Mouse (Mus musculus) neural tube, embryonic 11.5 days (tissue): Measurements from ENCODE around the gene Cyp4a31. TPM values are rescaled to one million over a fixed set of nuclear protein-coding genes. Genes with fewer than 3 reads are reported as not detected.
"Not testable (repeated sequence)": the region's sequence is repeated elsewhere in the genome, so short reads cannot be mapped to it uniquely, and the experiment has no call there.

Source experiments
- ATAC-seq: fragments of 200-750 bp; cut with Nextera tagmentation; 2 replicates; pipeline ENCODE4 v1.8.0; 2017; ENCODE audit warnings: moderate number of reproducible peaks, mild to moderate bottlenecking, moderate TSS enrichment, moderate library complexity; ENCODE audit not compliant: insufficient read depth, low FRiP score, low TSS enrichment
- DNase-seq: peaks from one replicate; pipeline ENCODE4 v3.0.0-alpha.2; 2015; ENCODE audit warnings: low spot score
- H3K27ac ChIP-seq: fragments of 300-500 bp; sonication (generic); 2 replicates; pipeline ENCODE4 v1.5.1; 2014; ENCODE audit warnings: low read depth, mild to moderate bottlenecking, low read length
- H3K27me3 ChIP-seq: fragments of 300-500 bp; sonication (generic); 2 replicates; pipeline ENCODE4 v1.6.1; 2014; ENCODE audit warnings: mild to moderate bottlenecking, low read length, mixed read lengths; ENCODE audit not compliant: control insufficient read depth, insufficient read depth
- H3K36me3 ChIP-seq: fragments of 300-500 bp; sonication (generic); 2 replicates; pipeline ENCODE4 v1.6.1; 2014; ENCODE audit warnings: mild to moderate bottlenecking, low read length, moderate library complexity, mixed read lengths; ENCODE audit not compliant: control insufficient read depth, insufficient read depth
- H3K4me1 ChIP-seq: fragments of 300-500 bp; sonication (generic); 2 replicates; pipeline ENCODE4 v1.6.1; 2014; ENCODE audit warnings: low read length, mixed read lengths; ENCODE audit not compliant: control insufficient read depth, insufficient read depth
- H3K4me2 ChIP-seq: fragments of 300-500 bp; sonication (generic); 2 replicates; pipeline ENCODE4 v1.6.1; 2014; ENCODE audit warnings: low read depth, mild to moderate bottlenecking, moderate library complexity
- H3K4me3 ChIP-seq: fragments of 300-500 bp; sonication (generic); 2 replicates; pipeline ENCODE4 v1.5.1; 2014; ENCODE audit warnings: low read depth, low read length
- H3K9ac ChIP-seq: fragments of 300-500 bp; sonication (generic); 2 replicates; pipeline ENCODE4 v1.6.1; 2014; ENCODE audit warnings: mild to moderate bottlenecking, low read length
- H3K9me3 ChIP-seq: fragments of 300-500 bp; sonication (generic); 2 replicates; pipeline ENCODE4 v1.6.1; 2016; ENCODE audit warnings: low read length; ENCODE audit not compliant: control insufficient read depth
- WGBS: fragments of 180-500 bp; shearing (Covaris S2); extraction: QIAGEN DNeasy Blood & Tissue Kit; methylation state at CpG from one replicate; pipeline ENCODE4 v1.1.7; 2014; 5-methylcytosine and 5-hydroxymethylcytosine counted together
- polyA plus RNA-seq: library from polyadenylated mRNA; unstranded; fragments of >200 nt; fragmentation: Nextera tagmentation; extraction: Ambion mirVana; gene quantifications from 2 replicates; pipeline ENCODE4 v1.2.1, GENCODE M21; 2014

Gene Cyp4a31
- polyA plus RNA-seq, result not detected in 2 replicates

DNA sequence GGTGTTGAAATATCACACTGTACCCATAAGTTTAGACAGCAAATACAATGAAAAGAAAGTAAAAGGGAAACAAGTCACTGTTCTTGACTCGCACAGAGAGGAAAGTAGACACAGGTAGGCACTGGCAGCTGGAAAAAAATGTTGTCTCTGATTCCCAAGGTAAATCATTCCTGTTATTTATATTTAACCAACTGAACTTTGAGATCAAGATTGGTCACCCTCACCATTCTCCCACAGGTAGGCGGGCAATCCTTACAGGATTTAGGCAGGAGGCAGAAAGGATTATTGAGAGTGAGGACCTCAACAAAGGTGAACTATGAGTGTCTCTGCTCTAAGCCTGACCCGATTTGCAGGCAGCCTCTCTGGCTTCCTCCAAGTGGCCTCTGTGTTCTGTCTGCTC, at the start of gene Cyp4a31:
TSS of gene Cyp4a31 (plus strand) at position 249 of the 400 bp plus-strand sequence.
- no peaks in the 10 kb centered on the region for H3K9me3 ChIP-seq
- H3K36me3 ChIP-seq, result no peaks in the 10 kb centered on the region
- H3K4me2 ChIP-seq, result no peak within 1 kb of the TSS
- no peak within 1 kb of the TSS for H3K27ac ChIP-seq
- ATAC-seq (no peak), DNase-seq (no peak)
- H3K27me3 ChIP-seq, result no peaks in the 10 kb centered on the region
- WGBS, result 90% methylated on average over 3 of the region's 3 CpGs
- no peaks in the 10 kb centered on the region for H3K4me1 ChIP-seq
- H3K9ac ChIP-seq, result no peak within 1 kb of the TSS
- no peak within 1 kb of the TSS for H3K4me3 ChIP-seq

DNA sequence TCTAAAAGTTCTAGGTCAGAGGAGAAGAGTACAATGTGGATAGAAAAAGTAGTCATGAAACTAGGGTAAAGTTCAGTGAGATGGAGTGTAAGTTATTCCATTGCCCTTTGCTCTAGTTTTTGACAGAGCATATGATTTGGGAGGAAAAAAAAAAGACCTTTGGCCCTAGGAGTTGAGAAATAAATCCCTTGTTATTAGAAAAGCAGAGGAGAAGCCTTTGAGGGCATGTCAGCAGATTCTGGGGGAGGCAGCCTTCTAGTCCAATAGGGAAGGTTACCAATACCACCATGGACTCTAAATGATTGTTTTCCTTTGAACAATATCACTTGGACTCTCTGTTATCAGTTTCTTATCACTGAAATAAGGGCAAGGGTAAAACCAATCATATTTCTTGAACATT, 49.5 kb upstream of the Cyp4a31 start:
- not testable (repeated sequence) for ATAC-seq, DNase-seq, H3K27me3 ChIP-seq, H3K36me3 ChIP-seq, H3K9me3 ChIP-seq, H3K27ac ChIP-seq, H3K9ac ChIP-seq, H3K4me3 ChIP-seq, H3K4me2 ChIP-seq, H3K4me1 ChIP-seq

DNA sequence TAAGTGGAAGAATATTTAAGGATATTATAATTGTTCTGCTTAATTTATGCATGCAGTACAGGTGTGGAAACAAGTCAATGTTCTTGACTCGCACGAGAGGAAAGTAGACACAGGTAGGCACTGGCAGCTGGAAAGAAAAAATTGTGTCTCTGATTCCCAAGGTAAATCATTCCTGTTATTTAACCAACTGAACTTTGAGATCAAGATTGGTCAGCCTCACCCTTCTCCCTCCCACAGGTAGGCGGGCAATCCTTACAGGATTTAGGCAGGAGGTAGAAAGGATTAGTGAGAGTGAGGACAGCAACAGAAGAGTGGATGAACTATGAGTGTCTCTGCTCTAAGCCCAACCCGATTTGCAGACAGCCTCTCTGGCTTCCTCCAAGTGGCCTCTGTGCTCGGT, 45.4 kb upstream of the Cyp4a31 start, which contains the start of gene Cyp4a10:
TSS of gene Cyp4a10 (plus strand) at position 265 of the 400 bp plus-strand sequence.
- not testable (repeated sequence) for H3K27ac ChIP-seq, H3K36me3 ChIP-seq, H3K4me1 ChIP-seq, ATAC-seq, DNase-seq, H3K27me3 ChIP-seq, H3K9me3 ChIP-seq, H3K4me2 ChIP-seq, H3K4me3 ChIP-seq, H3K9ac ChIP-seq
- WGBS, result 83% methylated on average over 5 of the region's 5 CpGs

DNA sequence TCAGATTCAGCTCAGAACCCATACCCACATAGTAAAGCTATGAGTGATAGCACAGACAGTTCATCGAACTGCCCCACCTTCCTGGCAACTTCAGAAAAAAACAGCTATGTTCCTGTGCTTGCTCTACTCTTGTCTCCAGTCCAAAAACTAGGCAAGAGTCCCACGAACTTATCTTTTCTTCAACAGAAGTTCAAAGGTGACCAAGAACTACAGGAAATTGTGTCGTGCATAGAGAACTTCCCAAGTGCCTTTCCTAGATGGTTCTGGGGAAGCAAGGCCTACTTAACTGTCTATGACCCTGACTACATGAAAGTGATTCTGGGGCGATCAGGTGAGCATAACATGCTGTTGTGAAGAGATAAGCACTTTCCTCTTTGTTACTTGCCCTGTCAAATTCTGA, 44.0 kb upstream of the Cyp4a31 start:
- WGBS, result 80% methylated on average over 4 of the region's 4 CpGs
- H3K27me3 ChIP-seq, result no peaks in the 10 kb centered on the region

DNA sequence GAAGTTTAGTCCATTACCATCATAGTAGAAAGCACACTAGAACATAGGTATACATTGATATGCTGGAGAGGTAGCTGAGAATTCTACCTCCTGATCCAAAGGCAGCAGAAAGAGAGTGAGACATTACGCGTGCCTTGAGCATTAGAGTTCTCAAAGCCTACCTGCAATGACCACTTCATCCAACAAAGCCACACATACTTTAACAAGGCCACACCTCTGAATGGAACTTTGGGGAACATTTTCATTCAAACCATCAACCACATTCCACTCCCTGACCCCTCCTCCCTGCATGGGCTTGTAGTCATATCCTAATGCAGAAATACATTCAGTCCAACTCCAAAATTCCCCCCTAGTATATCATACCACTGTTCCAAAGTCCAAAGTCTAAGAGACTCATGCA, 41.7 kb upstream of the Cyp4a31 start:
- no peak for ATAC-seq
- WGBS, result 93% methylated on average over 2 of the region's 2 CpGs
- DNase-seq, result no peak

More for the DNA sequence above, 44.0 kb upstream of the Cyp4a31 start:
- Histone ChIP-seq H3K4me1 (no peaks in the 10 kb centered on the region), H3K4me2 (no peak overlapping the region), H3K4me3 (no peak overlapping the region), H3K36me3 (no peaks in the 10 kb centered on the region), H3K27ac (no peak overlapping the region), H3K9ac (no peak overlapping the region), H3K9me3 (no peaks in the 10 kb centered on the region)
- no peak for ATAC-seq
- no peak for DNase-seq

DNA sequence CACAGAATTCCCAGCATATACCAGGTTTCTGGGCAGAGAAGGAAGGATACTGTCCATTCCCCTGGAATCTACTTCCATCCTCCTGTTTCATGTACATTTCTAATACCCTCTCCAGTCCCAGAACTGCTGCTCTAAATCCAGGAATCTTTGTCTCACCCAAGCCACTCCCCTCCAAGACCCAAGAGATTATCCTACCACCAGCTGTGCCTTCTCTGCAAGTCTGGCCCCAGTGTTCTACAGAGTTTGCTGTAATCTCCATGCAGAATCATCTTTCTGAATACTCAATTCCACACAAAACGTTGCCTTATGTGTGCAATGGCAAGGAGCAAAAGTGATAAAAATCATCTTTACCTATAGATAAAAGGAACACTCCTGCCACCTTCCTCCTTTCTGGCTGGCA, 18.3 kb upstream of the Cyp4a31 start:
- no peaks in the 10 kb centered on the region for H3K9me3 ChIP-seq
- H3K27me3 ChIP-seq, result no peaks in the 10 kb centered on the region
- H3K4me3 ChIP-seq, result no peak overlapping the region
- no peak overlapping the region for H3K4me2 ChIP-seq
- H3K9ac ChIP-seq, result no peak overlapping the region
- WGBS, result 51% methylated on average over 1 of the region's 1 CpGs
- ATAC-seq (no peak), DNase-seq (no peak)
- H3K27ac ChIP-seq, result no peak overlapping the region
- no peaks in the 10 kb centered on the region for H3K4me1 ChIP-seq
- no peaks in the 10 kb centered on the region for H3K36me3 ChIP-seq

More for the DNA sequence above, 41.7 kb upstream of the Cyp4a31 start:
- Histone ChIP-seq H3K27me3 (no peaks in the 10 kb centered on the region), H3K4me1 (no peaks in the 10 kb centered on the region), H3K4me3 (no peak overlapping the region), H3K27ac (no peak overlapping the region), H3K9me3 (no peaks in the 10 kb centered on the region), H3K9ac (no peak overlapping the region), H3K4me2 (no peak overlapping the region), H3K36me3 (no peaks in the 10 kb centered on the region)

DNA sequence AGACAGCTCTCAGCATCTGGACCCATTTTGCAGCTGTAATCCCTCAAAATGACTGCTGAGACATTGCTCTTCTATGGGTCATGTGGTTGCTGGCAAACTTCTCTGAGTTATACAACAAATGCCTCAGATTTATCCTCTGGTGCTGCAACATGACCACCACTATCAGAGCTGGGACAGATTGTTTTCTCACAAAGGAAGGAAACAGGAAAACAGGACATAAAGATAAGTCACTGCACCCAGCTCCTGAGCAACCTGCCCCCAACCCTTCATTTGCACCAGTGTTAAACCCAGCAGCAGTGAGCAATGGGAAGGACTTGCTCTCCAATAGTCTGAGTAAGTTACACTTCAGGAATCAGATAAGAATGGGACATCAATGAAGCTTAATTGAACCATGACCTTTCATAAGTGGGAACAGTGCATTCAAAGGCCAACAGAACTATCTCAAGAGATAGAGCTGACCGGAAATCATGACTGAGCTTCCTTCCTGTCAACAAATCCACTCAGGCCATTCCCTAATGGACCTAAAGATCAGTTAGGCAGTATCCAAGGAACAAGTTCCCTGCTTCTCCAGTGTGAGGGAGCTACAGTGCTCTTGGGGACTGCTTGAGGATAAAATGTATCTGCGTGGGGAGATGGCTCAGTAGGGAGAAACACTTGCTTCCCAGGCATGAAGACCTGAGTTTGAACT, 17.2 kb upstream of the Cyp4a31 start:
- WGBS, result 78% methylated on average over 2 of the region's 2 CpGs
- Histone ChIP-seq H3K9ac (no peak overlapping the region), H3K27me3 (no peaks in the 10 kb centered on the region), H3K4me1 (no peaks in the 10 kb centered on the region), H3K27ac (no peak overlapping the region), H3K9me3 (no peaks in the 10 kb centered on the region), H3K36me3 (no peaks in the 10 kb centered on the region), H3K4me2 (no peak overlapping the region), H3K4me3 (no peak overlapping the region)
- DNase-seq (no peak), ATAC-seq (no peak)

DNA sequence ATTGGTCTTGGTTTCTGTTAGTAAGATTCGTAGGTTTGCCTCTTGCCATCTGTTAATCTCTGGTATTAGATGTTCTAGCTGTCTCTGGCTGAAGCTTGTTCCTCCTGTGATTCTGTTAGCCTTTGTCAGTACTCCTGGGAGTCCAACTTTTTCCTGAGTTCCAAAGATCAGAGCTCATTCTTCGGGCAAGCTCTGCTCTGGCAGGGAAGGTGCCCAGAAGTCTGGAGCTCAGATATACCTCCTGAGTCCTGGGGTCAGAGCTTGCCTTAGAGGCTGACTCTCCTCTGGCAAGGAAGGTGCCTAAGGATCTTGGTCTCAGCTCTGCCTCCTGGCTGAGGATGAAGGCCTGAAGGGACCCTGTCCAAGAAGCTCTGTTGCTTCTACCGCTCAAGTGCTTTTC, 10.7 kb upstream of the Cyp4a31 start:
- H3K9ac ChIP-seq, result no peak overlapping the region
- ATAC-seq, result no peak
- no peak for DNase-seq
- 86% methylated on average over 3 of the region's 3 CpGs for WGBS
- H3K27me3 ChIP-seq, result no peaks in the 10 kb centered on the region
- H3K4me3 ChIP-seq, result no peak overlapping the region
- no peaks in the 10 kb centered on the region for H3K4me1 ChIP-seq
- no peak overlapping the region for H3K4me2 ChIP-seq
- no peaks in the 10 kb centered on the region for H3K9me3 ChIP-seq
- no peak overlapping the region for H3K27ac ChIP-seq
- H3K36me3 ChIP-seq, result no peaks in the 10 kb centered on the region

DNA sequence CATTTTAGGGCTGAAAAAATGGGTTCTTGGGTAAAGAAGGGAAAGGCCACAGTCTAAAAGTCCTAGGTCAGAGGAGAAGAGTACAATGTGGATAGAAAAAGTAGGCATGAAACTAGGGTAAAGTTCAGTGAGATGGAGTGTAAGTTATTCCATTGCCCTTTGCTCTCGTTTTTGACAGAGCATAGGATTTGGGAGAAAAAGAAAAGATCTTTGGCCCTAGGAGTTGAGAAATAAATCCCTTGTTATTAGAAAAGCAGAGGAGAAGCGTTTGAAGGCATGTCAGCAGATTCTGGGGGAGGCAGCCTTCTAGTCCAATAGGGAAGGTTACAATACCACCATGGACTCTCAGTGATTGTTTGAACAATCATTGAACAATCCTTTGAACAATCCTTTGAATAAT, 7.9 kb upstream of the Cyp4a31 start:
- no peak overlapping the region for H3K9ac ChIP-seq
- no peak for ATAC-seq
- no peak for DNase-seq
- WGBS, result 83% methylated on average over 2 of the region's 2 CpGs
- no peak overlapping the region for H3K4me2 ChIP-seq
- H3K9me3 ChIP-seq, result no peaks in the 10 kb centered on the region
- no peak overlapping the region for H3K27ac ChIP-seq
- no peaks in the 10 kb centered on the region for H3K4me1 ChIP-seq
- H3K27me3 ChIP-seq, result no peaks in the 10 kb centered on the region
- no peaks in the 10 kb centered on the region for H3K36me3 ChIP-seq
- H3K4me3 ChIP-seq, result no peak overlapping the region
